Mouse (Mus musculus): Measurements from ENCODE around the gene Larp6. TPM values are rescaled to one million over a fixed set of nuclear protein-coding genes. Genes with fewer than 3 reads are reported as not detected.

The Larp6 gene
- polyA plus RNA-seq, 1 experiment = not detected

- Histone ChIP-seq H3K27me3 (ENCODE audit: control insufficient read depth, insufficient read depth, low read length, poor library complexity, severe bottlenecking) (no peaks in the 10 kb centered on the region), H3K27ac (ENCODE audit: insufficient read depth, low read length) (no peak overlapping the region), H3K4me3 (ENCODE audit: low read depth, low read length) (no peak overlapping the region), H3K9ac (ENCODE audit: low read depth, poor library complexity, severe bottlenecking) (no peak overlapping the region), H3K9me3 (replicated peaks; ENCODE audit: control insufficient read depth, insufficient read depth, low read length, poor library complexity, severe bottlenecking) (no peaks in the 10 kb centered on the region), H3K4me1 (ENCODE audit: control insufficient read depth, insufficient read depth, low read length) (no peaks in the 10 kb centered on the region), H3K36me3 (ENCODE audit: control insufficient read depth, insufficient read depth, low read length, poor library complexity, severe bottlenecking) (no peaks in the 10 kb centered on the region)
- TF ChIP-seq EP300 (IDR thresholded peaks at IDR 0.05; ENCODE audit: insufficient read depth, low read depth, low read length) (no peak), POLR2A (IDR thresholded peaks at IDR 0.05; ENCODE audit: insufficient read depth, low read length) (no peak), CTCF (IDR thresholded peaks at IDR 0.05; ENCODE audit: low read depth, low read length) (no peak)
Observed at GRCm38 (mm10) chr9:60708606-60709005, 4.2 kb upstream of the Larp6 start.

GRCm38 (mm10) chr9:60709721-60710120, 3.1 kb upstream of the Larp6 start:
- no peak overlapping the region for H3K9ac ChIP-seq (ENCODE audit: low read depth, poor library complexity, severe bottlenecking)
- H3K4me3 ChIP-seq (ENCODE audit: low read depth, low read length) = no peak overlapping the region
- TF ChIP-seq POLR2A (IDR thresholded peaks at IDR 0.05; ENCODE audit: insufficient read depth, low read length) (no peak), CTCF (IDR thresholded peaks at IDR 0.05; ENCODE audit: low read depth, low read length) (no peak), EP300 (IDR thresholded peaks at IDR 0.05; ENCODE audit: insufficient read depth, low read depth, low read length) (no peak)
- H3K27me3 ChIP-seq (ENCODE audit: control insufficient read depth, insufficient read depth, low read length, poor library complexity, severe bottlenecking) = no peaks in the 10 kb centered on the region
- no peaks in the 10 kb centered on the region for H3K9me3 ChIP-seq (replicated peaks; ENCODE audit: control insufficient read depth, insufficient read depth, low read length, poor library complexity, severe bottlenecking)
- no peaks in the 10 kb centered on the region for H3K36me3 ChIP-seq (ENCODE audit: control insufficient read depth, insufficient read depth, low read length, poor library complexity, severe bottlenecking)
- no peak overlapping the region for H3K27ac ChIP-seq (ENCODE audit: insufficient read depth, low read length)
- no peaks in the 10 kb centered on the region for H3K4me1 ChIP-seq (ENCODE audit: control insufficient read depth, insufficient read depth, low read length)

GRCm38 (mm10) chr9:60712011-60712410, 778 bp upstream of the Larp6 start:
- no peak overlapping the region for H3K27ac ChIP-seq (ENCODE audit: insufficient read depth, low read length)
- no peaks in the 10 kb centered on the region for H3K36me3 ChIP-seq (ENCODE audit: control insufficient read depth, insufficient read depth, low read length, poor library complexity, severe bottlenecking)
- no peaks in the 10 kb centered on the region for H3K9me3 ChIP-seq (replicated peaks; ENCODE audit: control insufficient read depth, insufficient read depth, low read length, poor library complexity, severe bottlenecking)
- no peaks in the 10 kb centered on the region for H3K27me3 ChIP-seq (ENCODE audit: control insufficient read depth, insufficient read depth, low read length, poor library complexity, severe bottlenecking)
- TF ChIP-seq EP300 (IDR thresholded peaks at IDR 0.05; ENCODE audit: insufficient read depth, low read depth, low read length) (no peak), POLR2A (IDR thresholded peaks at IDR 0.05; ENCODE audit: insufficient read depth, low read length) (no peak), CTCF (IDR thresholded peaks at IDR 0.05; ENCODE audit: low read depth, low read length) (no peak)
- H3K4me3 ChIP-seq (ENCODE audit: low read depth, low read length) = no peak overlapping the region
- no peak overlapping the region for H3K9ac ChIP-seq (ENCODE audit: low read depth, poor library complexity, severe bottlenecking)
- no peaks in the 10 kb centered on the region for H3K4me1 ChIP-seq (ENCODE audit: control insufficient read depth, insufficient read depth, low read length)

- Histone ChIP-seq H3K27ac (ENCODE audit: insufficient read depth, low read length) (no peak overlapping the region), H3K36me3 (ENCODE audit: control insufficient read depth, insufficient read depth, low read length, poor library complexity, severe bottlenecking) (no peaks in the 10 kb centered on the region), H3K27me3 (ENCODE audit: control insufficient read depth, insufficient read depth, low read length, poor library complexity, severe bottlenecking) (no peaks in the 10 kb centered on the region), H3K4me1 (ENCODE audit: control insufficient read depth, insufficient read depth, low read length) (no peaks in the 10 kb centered on the region), H3K9ac (ENCODE audit: low read depth, poor library complexity, severe bottlenecking) (peak overlapping the region; percentile 61; the same call in 1 of the 2 replicates), H3K9me3 (replicated peaks; ENCODE audit: control insufficient read depth, insufficient read depth, low read length, poor library complexity, severe bottlenecking) (no peaks in the 10 kb centered on the region), H3K4me3 (ENCODE audit: low read depth, low read length) (peak overlapping the region; percentile 81; the same call in 1 of the 2 replicates)
- no peak for TF ChIP-seq POLR2A (IDR thresholded peaks at IDR 0.05; ENCODE audit: insufficient read depth, low read length)
- no peak for TF ChIP-seq CTCF (IDR thresholded peaks at IDR 0.05; ENCODE audit: low read depth, low read length)
Observed at GRCm38 (mm10) chr9:60713616-60714015, 827 bp downstream of the Larp6 start.

- H3K36me3 ChIP-seq (ENCODE audit: control insufficient read depth, insufficient read depth, low read length, poor library complexity, severe bottlenecking) = no peaks in the 10 kb centered on the region
- TF ChIP-seq POLR2A (IDR thresholded peaks at IDR 0.05; ENCODE audit: insufficient read depth, low read length) (no peak), EP300 (IDR thresholded peaks at IDR 0.05; ENCODE audit: insufficient read depth, low read depth, low read length) (no peak), CTCF (IDR thresholded peaks at IDR 0.05; ENCODE audit: low read depth, low read length) (no peak)
- H3K4me3 ChIP-seq (ENCODE audit: low read depth, low read length) = no peak overlapping the region
- no peaks in the 10 kb centered on the region for H3K9me3 ChIP-seq (replicated peaks; ENCODE audit: control insufficient read depth, insufficient read depth, low read length, poor library complexity, severe bottlenecking)
- H3K27me3 ChIP-seq (ENCODE audit: control insufficient read depth, insufficient read depth, low read length, poor library complexity, severe bottlenecking) = no peaks in the 10 kb centered on the region
- H3K4me1 ChIP-seq (ENCODE audit: control insufficient read depth, insufficient read depth, low read length) = no peaks in the 10 kb centered on the region
- H3K27ac ChIP-seq (ENCODE audit: insufficient read depth, low read length) = no peak overlapping the region
- no peak overlapping the region for H3K9ac ChIP-seq (ENCODE audit: low read depth, poor library complexity, severe bottlenecking)
Observed at GRCm38 (mm10) chr9:60714191-60714590, 1.4 kb downstream of the Larp6 start.

GRCm38 (mm10) chr9:60715271-60715670, 2.5 kb downstream of the Larp6 start:
- no peak for TF ChIP-seq POLR2A (IDR thresholded peaks at IDR 0.05; ENCODE audit: insufficient read depth, low read length)
- TF ChIP-seq EP300 (IDR thresholded peaks at IDR 0.05; ENCODE audit: insufficient read depth, low read depth, low read length) = no peak
- no peak for TF ChIP-seq CTCF (IDR thresholded peaks at IDR 0.05; ENCODE audit: low read depth, low read length)
- H3K27me3 ChIP-seq (ENCODE audit: control insufficient read depth, insufficient read depth, low read length, poor library complexity, severe bottlenecking) = no peaks in the 10 kb centered on the region
- no peaks in the 10 kb centered on the region for H3K9me3 ChIP-seq (replicated peaks; ENCODE audit: control insufficient read depth, insufficient read depth, low read length, poor library complexity, severe bottlenecking)
- no peak overlapping the region for H3K9ac ChIP-seq (ENCODE audit: low read depth, poor library complexity, severe bottlenecking)
- no peak overlapping the region for H3K4me3 ChIP-seq (ENCODE audit: low read depth, low read length)
- H3K4me1 ChIP-seq (ENCODE audit: control insufficient read depth, insufficient read depth, low read length) = no peaks in the 10 kb centered on the region
- H3K36me3 ChIP-seq (ENCODE audit: control insufficient read depth, insufficient read depth, low read length, poor library complexity, severe bottlenecking) = no peaks in the 10 kb centered on the region
- H3K27ac ChIP-seq (ENCODE audit: insufficient read depth, low read length) = no peak overlapping the region
